Mouse (Mus musculus) spleen, adult 2 months (tissue): Measurements from ENCODE around the gene Fam168a.

ENCODE experiments used
- CTCF ChIP-seq: fragments of 200-500 bp; IDR thresholded peaks from 2 replicates; pipeline ENCODE4 v1.5.1; 2011; ENCODE audit warnings: mild to moderate bottlenecking, inconsistent platforms; ENCODE audit not compliant: insufficient read depth, insufficient read length, insufficient replicate concordance; ENCODE audit errors: extremely low read depth
- POLR2A ChIP-seq: fragments of 200-500 bp; IDR thresholded peaks from 2 replicates; pipeline ENCODE4 v1.6.1; 2011; ENCODE audit warnings: low read depth, low read length, inconsistent platforms

DNA sequence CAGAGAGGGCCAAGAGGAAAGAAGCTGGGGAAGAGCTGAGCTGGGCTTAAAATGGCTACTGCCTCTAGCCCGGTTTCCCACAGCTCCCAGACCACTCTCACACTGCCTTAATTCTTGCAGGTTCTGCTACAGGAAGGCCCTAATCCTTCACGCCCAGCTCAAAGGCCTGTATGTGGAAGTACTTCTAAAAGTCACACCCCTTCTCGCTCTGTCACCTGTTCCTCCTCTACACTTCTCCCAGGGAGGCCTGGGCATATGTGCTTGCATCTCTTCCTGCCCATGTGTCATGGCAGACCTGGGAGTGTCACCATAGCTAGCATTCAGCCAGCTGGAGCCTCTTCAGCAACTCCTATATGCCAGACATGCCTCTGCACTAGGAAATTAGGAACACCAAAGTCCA is 147.0 kb downstream of the Fam168a start:
- no peak for TF ChIP-seq CTCF
- TF ChIP-seq POLR2A, result no peak
